Mouse (Mus musculus) spleen, adult 18-20 months (tissue): ENCODE data around the gene Tas2r115.
"Not testable (repeated sequence)": the region's sequence is repeated elsewhere in the genome, so short reads cannot be mapped to it uniquely, and the experiment has no call there.

Experiments
- DNase-seq, 2 experiments: peaks; one replicate each; pipeline ENCODE4 v3.0.0; 2022; ENCODE audit warnings: mixed read lengths in 2 of 2

The Tas2r115 gene

GRCm38 (mm10) chr6:132737935-132738334 lies at the start of gene Tas2r115:
Gene Tas2r115, minus strand, starts transcription at chr6:132738035.
- DNase-seq = no peak

- DNase-seq = no peak
These were observed 40.2 kb upstream of the Tas2r115 start, which contains the start of gene Tas2r136 for GRCm38 (mm10) chr6:132778062-132778461. Gene Tas2r136, minus strand, starts transcription at chr6:132778162.

GRCm38 (mm10) chr6:132761831-132762230 lies 24.0 kb upstream of the Tas2r115 start, which contains the start of gene Tas2r102:
Gene Tas2r102, plus strand, starts transcription at chr6:132762131.
- no peak for DNase-seq

GRCm38 (mm10) chr6:132754430-132754829 lies 16.6 kb upstream of the Tas2r115 start, which contains the start of gene Tas2r124:
Gene Tas2r124, plus strand, starts transcription at chr6:132754730.
- no peak for DNase-seq

GRCm38 (mm10) chr6:132750206-132750605 lies 12.4 kb upstream of the Tas2r115 start:
- no peak for DNase-seq

- no peak for DNase-seq
These were observed 26.0 kb downstream of the Tas2r115 start, which contains the start of gene Tas2r122 for GRCm38 (mm10) chr6:132711828-132712227. Gene Tas2r122, minus strand, starts transcription at chr6:132711928.

GRCm38 (mm10) chr6:132700907-132701306 lies 36.9 kb downstream of the Tas2r115 start, which contains the start of gene Tas2r121:
Gene Tas2r121, minus strand, starts transcription at chr6:132701007.
- DNase-seq = no peak

- not testable (repeated sequence) for DNase-seq
These were observed 46.2 kb downstream of the Tas2r115 start for GRCm38 (mm10) chr6:132691596-132691995.
